Mouse (Mus musculus) hindbrain, embryonic 16.5 days (tissue): ENCODE measurements around the gene Hdgfl3. TPM values are rescaled to one million over a fixed set of nuclear protein-coding genes. Genes with fewer than 3 reads are reported as not detected.
A peak's percentile ranks its signal among the peaks of the same experiment; 100 is the strongest.

Source experiments
- ATAC-seq: fragments of 200-750 bp; cut with Nextera tagmentation; 2 replicates; pipeline ENCODE4 v1.8.0; 2017; ENCODE audit warnings: moderate TSS enrichment, moderate library complexity
- H3K27ac ChIP-seq: fragments of 300-500 bp; sonication (generic); 2 replicates; pipeline ENCODE4 v1.5.1; 2014; ENCODE audit warnings: low read depth, mild to moderate bottlenecking, control low read depth, low read length, moderate library complexity
- H3K27me3 ChIP-seq: fragments of 300-500 bp; sonication (generic); replicated peaks from 2 replicates; pipeline ENCODE4 v1.6.1; 2014; ENCODE audit warnings: low read length; ENCODE audit not compliant: control insufficient read depth, insufficient read depth
- H3K36me3 ChIP-seq: fragments of 300-500 bp; sonication (generic); 2 replicates; pipeline ENCODE4 v1.6.1; 2014; ENCODE audit warnings: mild to moderate bottlenecking, low read length, moderate library complexity, mixed read lengths; ENCODE audit not compliant: control insufficient read depth, insufficient read depth
- H3K4me1 ChIP-seq: fragments of 300-500 bp; sonication (generic); 2 replicates; pipeline ENCODE4 v1.6.1; 2014; ENCODE audit warnings: low read depth, low read length; ENCODE audit not compliant: control insufficient read depth, insufficient read depth
- H3K4me2 ChIP-seq: fragments of 300-500 bp; sonication (generic); 2 replicates; pipeline ENCODE4 v1.6.1; 2014; ENCODE audit warnings: mild to moderate bottlenecking, low read length, control low read depth, moderate library complexity
- H3K4me3 ChIP-seq: fragments of 300-500 bp; sonication (generic); 2 replicates; pipeline ENCODE4 v1.5.1; 2014; ENCODE audit warnings: mild to moderate bottlenecking, low read length, control low read depth, moderate library complexity
- H3K9ac ChIP-seq: fragments of 300-500 bp; sonication (generic); 2 replicates; pipeline ENCODE4 v1.6.1; 2014; ENCODE audit warnings: low read depth, mild to moderate bottlenecking, control low read depth, low read length, moderate library complexity
- H3K9me3 ChIP-seq: fragments of 300-500 bp; sonication (generic); 2 replicates; pipeline ENCODE4 v1.6.1; 2014; ENCODE audit warnings: mild to moderate bottlenecking, low read length, moderate library complexity; ENCODE audit not compliant: control insufficient read depth
- WGBS: fragments of 180-500 bp; shearing (Covaris S2); extraction: QIAGEN DNeasy Blood & Tissue Kit; methylation state at CpG from one replicate; pipeline ENCODE4 v1.1.7; 2014; 5-methylcytosine and 5-hydroxymethylcytosine counted together
- polyA plus RNA-seq: library from polyadenylated mRNA; unstranded; fragments of >200 nt; fragmentation: Nextera tagmentation; extraction: Ambion mirVana; gene quantifications from 2 replicates; pipeline ENCODE4 v1.2.1, GENCODE M21; 2015

Hdgfl3 gene
- polyA plus RNA-seq: 47.6 and 49.5 TPM in 2 replicates

GRCm38 (mm10) chr7:81934267-81934745 is at the start of gene Hdgfl3:
Gene Hdgfl3, minus strand, starts transcription at chr7:81934473.
- peak within 1 kb of the TSS; percentile 69 for H3K4me3 ChIP-seq
- H3K27ac ChIP-seq: peak within 1 kb of the TSS; percentile 92
- H3K4me2 ChIP-seq: peak within 1 kb of the TSS; percentile 78
- H3K9me3 ChIP-seq: no peaks in the 10 kb centered on the region
- ATAC-seq: peak; percentile 91
- no peaks in the 10 kb centered on the region for H3K27me3 ChIP-seq
- H3K4me1 ChIP-seq: peaks cover 17% of the 10 kb centered on the region
- peak within 1 kb of the TSS; percentile 94 for H3K9ac ChIP-seq
- under 1% methylated on average over 53 of the region's 63 CpGs for whole genome bisulfite sequencing
- no peaks in the 10 kb centered on the region for H3K36me3 ChIP-seq

GRCm38 (mm10) chr7:81983651-81984050 is 49.4 kb upstream of the Hdgfl3 start:
- no peak overlapping the region for H3K9ac ChIP-seq
- no peak overlapping the region for H3K4me3 ChIP-seq
- no peak overlapping the region for H3K27ac ChIP-seq
- no peak for ATAC-seq
- H3K27me3 ChIP-seq: no peaks in the 10 kb centered on the region; the same call in none of the 2 replicates
- H3K4me1 ChIP-seq: no peaks in the 10 kb centered on the region
- H3K4me2 ChIP-seq: no peak overlapping the region
- H3K36me3 ChIP-seq: no peaks in the 10 kb centered on the region
- 82% methylated on average over 6 of the region's 6 CpGs for WGBS
- no peaks in the 10 kb centered on the region for H3K9me3 ChIP-seq

- Histone ChIP-seq H3K27ac (no peak overlapping the region), H3K36me3 (no peaks in the 10 kb centered on the region), H3K4me3 (no peak overlapping the region), H3K4me2 (no peak overlapping the region), H3K9ac (no peak overlapping the region), H3K9me3 (no peaks in the 10 kb centered on the region), H3K27me3 (no peaks in the 10 kb centered on the region), H3K4me1 (no peaks in the 10 kb centered on the region)
- ATAC-seq: no peak
- WGBS: 63% methylated on average over 8 of the region's 8 CpGs
Observed at GRCm38 (mm10) chr7:81978304-81978703, 44.0 kb upstream of the Hdgfl3 start.

GRCm38 (mm10) chr7:81974616-81975015 is 40.3 kb upstream of the Hdgfl3 start:
- Histone ChIP-seq H3K4me3 (no peak overlapping the region), H3K27ac (no peak overlapping the region), H3K9me3 (no peaks in the 10 kb centered on the region), H3K4me2 (no peak overlapping the region), H3K4me1 (no peaks in the 10 kb centered on the region), H3K27me3 (no peaks in the 10 kb centered on the region), H3K9ac (no peak overlapping the region), H3K36me3 (no peaks in the 10 kb centered on the region)
- no peak for ATAC-seq
- 88% methylated on average over 10 of the region's 10 CpGs for WGBS

GRCm38 (mm10) chr7:81973939-81974338 is 39.7 kb upstream of the Hdgfl3 start:
- H3K4me1 ChIP-seq: no peaks in the 10 kb centered on the region
- H3K27me3 ChIP-seq: no peaks in the 10 kb centered on the region
- H3K27ac ChIP-seq: no peak overlapping the region
- H3K4me2 ChIP-seq: no peak overlapping the region
- no peaks in the 10 kb centered on the region for H3K36me3 ChIP-seq
- H3K4me3 ChIP-seq: no peak overlapping the region
- H3K9ac ChIP-seq: no peak overlapping the region
- no peaks in the 10 kb centered on the region for H3K9me3 ChIP-seq
- ATAC-seq: no peak
- WGBS: 96% methylated on average over 12 of the region's 12 CpGs

GRCm38 (mm10) chr7:81973339-81973738 is 39.1 kb upstream of the Hdgfl3 start:
- 96% methylated on average over 5 of the region's 5 CpGs for WGBS
- H3K4me3 ChIP-seq: no peak overlapping the region
- no peaks in the 10 kb centered on the region for H3K9me3 ChIP-seq
- H3K27me3 ChIP-seq: no peaks in the 10 kb centered on the region
- H3K27ac ChIP-seq: no peak overlapping the region
- H3K4me2 ChIP-seq: no peak overlapping the region
- no peak overlapping the region for H3K9ac ChIP-seq
- H3K36me3 ChIP-seq: no peaks in the 10 kb centered on the region
- ATAC-seq: no peak
- H3K4me1 ChIP-seq: no peaks in the 10 kb centered on the region

GRCm38 (mm10) chr7:81968975-81969374 is 34.7 kb upstream of the Hdgfl3 start:
- Histone ChIP-seq H3K27ac (no peak overlapping the region), H3K4me3 (no peak overlapping the region), H3K4me1 (no peaks in the 10 kb centered on the region), H3K4me2 (no peak overlapping the region), H3K9me3 (no peaks in the 10 kb centered on the region), H3K36me3 (no peaks in the 10 kb centered on the region), H3K27me3 (no peaks in the 10 kb centered on the region), H3K9ac (no peak overlapping the region)
- no peak for ATAC-seq
- WGBS: 81% methylated on average over 6 of the region's 6 CpGs

GRCm38 (mm10) chr7:81968451-81968850 is 34.2 kb upstream of the Hdgfl3 start:
- Histone ChIP-seq H3K4me3 (no peak overlapping the region), H3K36me3 (no peaks in the 10 kb centered on the region), H3K27ac (no peak overlapping the region), H3K4me1 (no peaks in the 10 kb centered on the region), H3K9ac (no peak overlapping the region), H3K9me3 (no peaks in the 10 kb centered on the region), H3K27me3 (no peaks in the 10 kb centered on the region), H3K4me2 (no peak overlapping the region)
- WGBS: 84% methylated on average over 4 of the region's 4 CpGs
- ATAC-seq: no peak

- 82% methylated on average over 5 of the region's 5 CpGs for WGBS
- no peak for ATAC-seq
- no peaks in the 10 kb centered on the region for H3K9me3 ChIP-seq
- no peak overlapping the region for H3K4me2 ChIP-seq
- H3K36me3 ChIP-seq: no peaks in the 10 kb centered on the region
- H3K4me3 ChIP-seq: no peak overlapping the region
- no peaks in the 10 kb centered on the region for H3K27me3 ChIP-seq
- no peak overlapping the region for H3K9ac ChIP-seq
- H3K4me1 ChIP-seq: no peaks in the 10 kb centered on the region
- no peak overlapping the region for H3K27ac ChIP-seq
Observed at GRCm38 (mm10) chr7:81966195-81966594, 31.9 kb upstream of the Hdgfl3 start.

GRCm38 (mm10) chr7:81959704-81960103 is 25.4 kb upstream of the Hdgfl3 start:
- Histone ChIP-seq H3K4me2 (no peak overlapping the region), H3K9ac (no peak overlapping the region), H3K4me3 (no peak overlapping the region), H3K27ac (no peak overlapping the region), H3K27me3 (no peaks in the 10 kb centered on the region), H3K9me3 (no peaks in the 10 kb centered on the region), H3K4me1 (no peaks in the 10 kb centered on the region), H3K36me3 (no peaks in the 10 kb centered on the region)
- WGBS: 9% methylated on average over 3 of the region's 3 CpGs
- peak; percentile 71 for ATAC-seq
